Mouse (Mus musculus) erythroblast, embryonic 14.5 days (primary cell): ENCODE measurements around the gene Sdk1.

Experiments
- GATA1 ChIP-seq: IDR thresholded peaks from 2 replicates; pipeline ENCODE4 v1.6.1; 2012; ENCODE audit warnings: low read length, inconsistent platforms, mixed read lengths
- TAL1 ChIP-seq: IDR thresholded peaks from 3 replicates; pipeline ENCODE4 v1.6.1; 2012; ENCODE audit warnings: low read length, inconsistent platforms, mixed read lengths

GRCm38 (mm10) chr5:141987287-141987799 lies 746.1 kb downstream of the Sdk1 start:
- no peak for TF ChIP-seq GATA1
- no peak for TF ChIP-seq TAL1
